Mouse (Mus musculus): Measurements from ENCODE around the gene Pde4dip.

The Pde4dip gene

DNA sequence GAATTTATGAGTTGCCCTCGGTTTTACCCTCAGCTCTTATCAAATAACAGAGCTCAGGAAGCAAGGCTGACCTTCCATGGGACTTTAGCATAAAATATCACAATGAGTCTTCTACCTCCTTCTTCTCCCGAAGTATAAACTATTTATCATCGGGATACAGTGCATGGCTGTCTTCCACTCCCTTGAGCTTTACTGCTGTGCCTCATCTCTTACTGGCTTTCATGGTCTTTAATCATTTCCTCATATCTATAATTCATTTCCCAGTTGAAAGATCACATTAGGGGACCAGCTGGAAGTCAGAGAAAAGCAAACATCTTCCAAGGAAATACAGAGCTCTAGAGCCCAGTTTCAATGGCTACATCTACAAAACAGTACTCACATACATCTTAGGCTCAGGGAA, 239.5 kb downstream of the Pde4dip start:
- no peak for DNase-seq (ENCODE audit: low spot score in 2 of 2)

DNA sequence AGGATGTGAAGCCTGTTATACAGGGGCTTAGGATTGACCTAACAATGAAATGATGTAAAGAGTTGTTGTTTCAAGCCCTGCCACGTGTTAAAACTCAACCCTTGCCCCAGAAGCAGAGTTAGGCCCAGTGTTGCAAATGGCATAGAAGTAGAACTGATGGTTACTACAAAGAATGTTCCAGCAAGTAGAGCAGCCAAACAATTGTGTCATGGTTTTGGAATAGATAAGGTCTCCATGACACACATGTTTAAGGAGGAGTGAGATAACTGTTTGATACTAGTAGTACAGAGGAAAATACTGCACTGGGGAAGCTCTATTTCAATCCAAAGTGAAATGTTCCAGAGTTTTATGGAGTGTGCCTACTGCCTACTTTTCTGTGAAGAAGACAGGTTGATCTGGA, 240.0 kb downstream of the Pde4dip start:
- DNase-seq (ENCODE audit: low spot score in 2 of 2): peak; percentile 43 to 50

DNA sequence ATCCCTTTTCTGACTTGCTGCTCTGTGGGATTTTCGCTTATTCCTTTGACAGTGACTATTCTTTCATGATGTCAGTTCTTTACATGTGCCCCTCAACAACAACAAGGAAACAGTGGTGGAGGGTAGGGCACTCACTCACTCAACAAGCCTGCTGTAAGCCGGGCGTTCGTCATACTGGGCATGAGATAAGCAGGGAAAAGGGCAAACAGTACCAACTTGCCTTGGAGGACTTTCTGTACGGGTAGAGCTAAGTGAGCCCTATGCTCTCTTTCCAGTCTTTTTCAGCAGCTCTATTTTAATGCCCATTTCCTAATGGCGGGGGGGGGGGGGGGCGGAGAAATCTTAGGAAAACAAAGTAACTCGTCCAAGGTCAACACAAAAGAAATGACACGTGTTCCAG, 246.5 kb downstream of the Pde4dip start:
- no peak for DNase-seq (ENCODE audit: low spot score in 2 of 2)

DNA sequence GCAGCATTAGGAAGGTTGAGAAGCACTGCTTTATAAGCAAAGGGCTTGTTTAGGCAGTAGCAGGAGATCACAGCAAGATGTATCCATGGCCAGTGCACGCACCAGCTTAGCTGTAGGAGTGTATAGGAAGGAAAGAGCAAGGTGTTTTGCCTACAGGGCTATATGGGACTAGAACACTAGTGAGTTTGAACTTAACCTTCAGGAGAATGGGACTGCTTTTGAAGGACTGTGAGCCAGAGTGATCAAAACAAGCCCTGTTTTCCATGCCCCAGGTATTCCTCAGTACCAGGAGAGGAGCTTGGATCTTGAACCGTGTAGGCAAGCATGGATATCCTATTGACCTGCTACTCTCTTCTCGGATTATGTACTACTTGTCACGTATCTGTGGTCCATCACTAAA, 247.1 kb downstream of the Pde4dip start:
- DNase-seq (ENCODE audit: low spot score in 2 of 2): no peak

Measured in heart, adult 9 months (tissue).